Comparison of ENCODE assay signal across 24 mouse cellular contexts in the genomic region with DNA sequence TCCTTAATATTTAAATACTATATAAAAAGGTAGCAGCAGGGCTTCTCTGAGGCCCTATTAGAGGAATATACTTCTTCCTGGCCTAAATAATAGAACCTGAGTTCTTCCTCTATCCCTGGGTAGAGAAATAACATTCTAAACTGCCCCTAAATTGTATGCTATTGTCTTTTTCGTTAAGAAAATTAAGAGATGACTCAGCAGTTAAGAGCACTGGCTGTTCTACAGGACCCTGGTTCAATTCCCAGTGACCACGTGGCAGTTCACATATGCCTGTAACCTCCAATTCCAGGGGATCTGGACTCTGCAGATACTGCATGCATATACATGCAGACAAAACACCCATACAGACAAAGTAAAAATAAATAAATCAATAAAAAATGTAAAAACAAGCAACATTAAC. TPM values are rescaled to one million over a fixed set of nuclear protein-coding genes. Genes with fewer than 3 reads are reported as not detected.
DNase-seq lines count a peak whose midpoint lies in the region; ATAC-seq and TF ChIP-seq lines count a peak whose summit lies in the region.
"Had no signal": no experiment of that assay in that cellular context is flagged by ENCODE, and none has a peak within 500 bp of the region (broad histone marks: within the 10 kb centered on the region; RNA-seq: fewer than 3 reads in every experiment).

No protein-coding gene starts in this region.

- no peak for TF ChIP-seq CTCF in ES-Bruce4 (IDR thresholded peaks at IDR 0.05; ENCODE audit: low read depth, low read length)
- TF ChIP-seq CTCF in stomach, postnatal 0 days (IDR thresholded peaks at IDR 0.05; ENCODE audit: low read depth): no peak

- H3K9me3 ChIP-seq in midbrain, embryonic 13.5 days: no peaks in the 10 kb centered on the region
- 0 out of 2 replicates have a peak, but pooled peaks cover 2% of the 10 kb centered on the region for H3K9me3 ChIP-seq in midbrain, embryonic 16.5 days (replicated peaks; ENCODE audit: control insufficient read depth, low read length, poor library complexity, severe bottlenecking)
- H3K9me3 ChIP-seq in ES-Bruce4 (replicated peaks; ENCODE audit: control insufficient read depth, insufficient read depth, low read length, poor library complexity, severe bottlenecking): no peaks in the 10 kb centered on the region; the same call in 1 of the 2 replicates
- no peaks in the 10 kb centered on the region for H3K9me3 ChIP-seq in stomach, postnatal 0 days (ENCODE audit: control insufficient read depth, low read length)
- H3K9me3 ChIP-seq: embryonic facial prominence, embryonic 13.5 days; embryonic facial prominence, embryonic 15.5 days; forebrain, embryonic 12.5 days had no signal

- TF ChIP-seq EP300 in ES-Bruce4 (IDR thresholded peaks at IDR 0.05; ENCODE audit: insufficient read depth, low read depth, low read length): no peak
- TF ChIP-seq EP300 in stomach, postnatal 0 days (optimal IDR thresholded peaks at IDR 0.05): no peak

- no peak for TF ChIP-seq POLR2A in ES-Bruce4 (IDR thresholded peaks at IDR 0.05; ENCODE audit: insufficient read depth, low read length)
- TF ChIP-seq POLR2A in myocyte (IDR thresholded peaks at IDR 0.05; ENCODE audit: insufficient read length, low read depth): no peak

- no peak overlapping the region for H3K27ac ChIP-seq in midbrain, embryonic 13.5 days
- H3K27ac ChIP-seq in midbrain, embryonic 16.5 days (ENCODE audit: low read length): no peak overlapping the region
- peak overlapping the region; percentile 20; the same call in 1 of the 2 replicates for H3K27ac ChIP-seq in ES-Bruce4 (ENCODE audit: insufficient read depth, low read length)
- H3K27ac ChIP-seq in stomach, postnatal 0 days (replicated peaks): no peak overlapping the region
- H3K27ac ChIP-seq: embryonic facial prominence, embryonic 13.5 days; forebrain, embryonic 10.5 days; forebrain, embryonic 12.5 days had no signal

- no peaks in the 10 kb centered on the region for H3K79me2 ChIP-seq in myocyte (ENCODE audit: control insufficient read depth, insufficient read depth)

- H3ac ChIP-seq in myocyte (ENCODE audit: control insufficient read depth, insufficient read length): no peak overlapping the region

- 74% methylated on average over 2 of the region's 2 CpGs for WGBS in midbrain, embryonic 13.5 days
- WGBS in midbrain, embryonic 16.5 days: 71% methylated on average over 2 of the region's 2 CpGs
- WGBS in stomach, postnatal 0 days: 70% methylated on average over 2 of the region's 2 CpGs

- peaks cover 15% of the 10 kb centered on the region for H3K4me1 ChIP-seq in midbrain, embryonic 13.5 days (replicated peaks)
- H3K4me1 ChIP-seq in midbrain, embryonic 16.5 days (ENCODE audit: control insufficient read depth, insufficient read depth, low read length): 0 out of 2 replicates have a peak, but pooled peaks cover 3% of the 10 kb centered on the region
- H3K4me1 ChIP-seq in ES-Bruce4 (ENCODE audit: control insufficient read depth, insufficient read depth, low read length): no peaks in the 10 kb centered on the region
- no peaks in the 10 kb centered on the region for H3K4me1 ChIP-seq in stomach, postnatal 0 days (replicated peaks; ENCODE audit: control insufficient read depth, insufficient read depth)

- no peak overlapping the region for H3K4me2 ChIP-seq in midbrain, embryonic 13.5 days (replicated peaks)
- no peak overlapping the region for H3K4me2 ChIP-seq in midbrain, embryonic 16.5 days (ENCODE audit: low read length)
- peak overlapping the region; percentile 58 for H3K4me2 ChIP-seq in myocyte (ENCODE audit: low read depth)
- H3K4me2 ChIP-seq in stomach, postnatal 0 days (replicated peaks; ENCODE audit: low read depth): no peak overlapping the region
- H3K4me2 ChIP-seq: embryonic facial prominence, embryonic 13.5 days; embryonic facial prominence, embryonic 15.5 days; forebrain, embryonic 12.5 days had no signal

- no peak overlapping the region for H3K4me3 ChIP-seq in midbrain, embryonic 13.5 days (replicated peaks)
- no peak overlapping the region for H3K4me3 ChIP-seq in midbrain, embryonic 16.5 days (ENCODE audit: low read depth, low read length)
- H3K4me3 ChIP-seq in ES-Bruce4 (ENCODE audit: low read depth, low read length) (no peak overlapping the region), myocyte (no peak overlapping the region)
- no peak overlapping the region for H3K4me3 ChIP-seq in stomach, postnatal 0 days (ENCODE audit: low read depth, low read length)
- H3K4me3 ChIP-seq: embryonic facial prominence, embryonic 13.5 days; embryonic facial prominence, embryonic 15.5 days; erythroblast, embryonic 14.5 days; forebrain, embryonic 10.5 days; forebrain, embryonic 12.5 days had no signal

- peaks cover 24% of the 10 kb centered on the region for H3K27me3 ChIP-seq in midbrain, embryonic 13.5 days
- H3K27me3 ChIP-seq in midbrain, embryonic 16.5 days (ENCODE audit: control insufficient read depth, insufficient read depth, low read depth, low read length): no peaks in the 10 kb centered on the region
- H3K27me3 ChIP-seq in ES-Bruce4 (ENCODE audit: control insufficient read depth, insufficient read depth, low read length, poor library complexity, severe bottlenecking) (no peaks in the 10 kb centered on the region), myocyte (ENCODE audit: control insufficient read depth, insufficient read depth, insufficient read length) (no peaks in the 10 kb centered on the region)
- H3K27me3 ChIP-seq in stomach, postnatal 0 days (ENCODE audit: control insufficient read depth, insufficient read depth, low read length): no peaks in the 10 kb centered on the region
- H3K27me3 ChIP-seq: embryonic facial prominence, embryonic 13.5 days; embryonic facial prominence, embryonic 15.5 days; forebrain, embryonic 12.5 days; Patski had no signal

- ATAC-seq in midbrain, embryonic 13.5 days: 0 out of 2 replicates have a peak, but pooled peaks have one; percentile 20
- ATAC-seq in midbrain, embryonic 16.5 days: no peak
- no peak for ATAC-seq in stomach, postnatal 0 days (ENCODE audit: low FRiP score, low TSS enrichment)
- ATAC-seq: activated CD4-positive, CD25-positive, alpha-beta regulatory T cell, adult 4 months; forebrain, embryonic 16.5 days; Patski had no signal

- DNase-seq in ovary, postnatal 10 days (ENCODE audit: low spot score): no peak
- DNase-seq in stomach, postnatal 0 days (ENCODE audit: low spot score): no peak
- DNase-seq: adrenal gland, adult 8-10 months; adrenal gland, postnatal 25 days; cerebellum, adult 11 months; cerebellum, adult 18-20 months; cerebellum, adult 8-10 months; cerebellum, adult 9-11 months; cerebellum, postnatal 14 days; cerebellum, postnatal 36 days; embryo, embryonic 11 days had no signal

- H3K36me3 ChIP-seq in midbrain, embryonic 13.5 days: no peaks in the 10 kb centered on the region
- H3K36me3 ChIP-seq in midbrain, embryonic 16.5 days (ENCODE audit: control insufficient read depth, insufficient read depth, low read length): no peaks in the 10 kb centered on the region
- H3K36me3 ChIP-seq in ES-Bruce4 (ENCODE audit: control insufficient read depth, insufficient read depth, low read length, poor library complexity, severe bottlenecking) (peaks cover 2% of the 10 kb centered on the region; the same call in 1 of the 2 replicates), myocyte (ENCODE audit: control insufficient read depth, insufficient read depth) (peaks cover 5% of the 10 kb centered on the region)
- H3K36me3 ChIP-seq in stomach, postnatal 0 days (ENCODE audit: control insufficient read depth, insufficient read depth, low read length): no peaks in the 10 kb centered on the region
- H3K36me3 ChIP-seq: embryonic facial prominence, embryonic 15.5 days; G1E had no signal

- no peak overlapping the region for H3K9ac ChIP-seq in midbrain, embryonic 13.5 days (replicated peaks)
- no peak overlapping the region for H3K9ac ChIP-seq in midbrain, embryonic 16.5 days (ENCODE audit: low read depth, low read length)
- no peak overlapping the region for H3K9ac ChIP-seq in ES-Bruce4 (ENCODE audit: low read depth, poor library complexity, severe bottlenecking)
- no peak overlapping the region for H3K9ac ChIP-seq in stomach, postnatal 0 days (ENCODE audit: low read length)
- H3K9ac ChIP-seq: embryonic facial prominence, embryonic 13.5 days; embryonic facial prominence, embryonic 15.5 days; forebrain, embryonic 12.5 days had no signal

TF ChIP-seq in myocyte, 11 proteins besides CTCF, POLR2A, EP300 and RAD21 (continues in another document):
- TF ChIP-seq MAX (IDR thresholded peaks at IDR 0.05; ENCODE audit: low read depth): no peak
- TF ChIP-seq E2F4 (IDR thresholded peaks at IDR 0.05; ENCODE audit: insufficient read depth): no peak
- no peak for TF ChIP-seq REST (IDR thresholded peaks at IDR 0.05; ENCODE audit: insufficient read depth, insufficient read length)
- TF ChIP-seq TCF12 (IDR thresholded peaks at IDR 0.05; ENCODE audit: insufficient read depth, poor library complexity, severe bottlenecking): no peak
- TF ChIP-seq CEBPB (IDR thresholded peaks at IDR 0.05; ENCODE audit: insufficient read depth, poor library complexity, severe bottlenecking): no peak
- no peak for TF ChIP-seq MYOD1 (IDR thresholded peaks at IDR 0.05; ENCODE audit: control insufficient read depth in 1 of 3, insufficient read length in 2 of 3, low read depth in 2 of 3)
- no peak for TF ChIP-seq SRF (IDR thresholded peaks at IDR 0.05; ENCODE audit: control insufficient read depth, insufficient read length, low read depth)

RNA-seq across cellular contexts. Expression of a gene that starts 24.6 kb away (rescaled TPM):
- 51.3 and 56.5 TPM in 2 replicates for polyA plus RNA-seq in midbrain, embryonic 13.5 days (2015; fragmentation: Nextera tagmentation; extraction: Ambion mirVana)
- polyA plus RNA-seq in midbrain, embryonic 16.5 days (2015; fragmentation: Nextera tagmentation; extraction: Ambion mirVana): 44.7 and 48.8 TPM in 2 replicates
- 298 and 315 TPM in 2 replicates for polyA plus RNA-seq in ES-Bruce4 (2011; ENCODE audit: insufficient read depth, insufficient read length, low read depth, missing spikeins)
- polyA plus RNA-seq in myocyte (2012; fragmentation: generic; extraction: Trizol): 203 TPM
- 112 and 116 TPM in 2 replicates for polyA plus RNA-seq in stomach, postnatal 0 days (2015; fragmentation: Nextera tagmentation; extraction: Ambion mirVana)

RNA-seq across cellular contexts. Expression of a gene that starts 53.6 kb away (rescaled TPM):
- 1.6 and 2.7 TPM in 2 replicates for polyA plus RNA-seq in midbrain, embryonic 13.5 days (2015; fragmentation: Nextera tagmentation; extraction: Ambion mirVana)
- polyA plus RNA-seq in midbrain, embryonic 16.5 days (2015; fragmentation: Nextera tagmentation; extraction: Ambion mirVana): 4.0 and 4.1 TPM in 2 replicates
- polyA plus RNA-seq in ES-Bruce4 (2011; ENCODE audit: insufficient read depth, insufficient read length, low read depth, missing spikeins) (3.8 and 4.6 TPM in 2 replicates), myocyte (2012; fragmentation: generic; extraction: Trizol) (0.64 TPM)
- polyA plus RNA-seq in stomach, postnatal 0 days (2015; fragmentation: Nextera tagmentation; extraction: Ambion mirVana): 2.4 and 2.5 TPM in 2 replicates
- polyA plus RNA-seq: erythroblast, embryonic 14.5 days had no signal

RNA-seq across cellular contexts. Expression of a gene that starts 53.7 kb away (rescaled TPM):
- polyA plus RNA-seq in midbrain, embryonic 13.5 days (2015; fragmentation: Nextera tagmentation; extraction: Ambion mirVana): 35.0 and 37.0 TPM in 2 replicates
- polyA plus RNA-seq in midbrain, embryonic 16.5 days (2015; fragmentation: Nextera tagmentation; extraction: Ambion mirVana): 36.5 and 44.1 TPM in 2 replicates
- 8.5 and 10.4 TPM in 2 replicates for polyA plus RNA-seq in ES-Bruce4 (2011; ENCODE audit: insufficient read depth, insufficient read length, low read depth, missing spikeins)
- 26.4 TPM for polyA plus RNA-seq in myocyte (2012; fragmentation: generic; extraction: Trizol)
- polyA plus RNA-seq in stomach, postnatal 0 days (2015; fragmentation: Nextera tagmentation; extraction: Ambion mirVana): 51.5 and 52.9 TPM in 2 replicates
